Mouse (Mus musculus): ENCODE measurements at regions not wholly inside any gene's neighbourhood (a gene's known extent, or its start where the extent isn't known, plus 50 kb on each side); places are given as distances from the start of the nearest gene placed in this dataset.

GRCm38 (mm10) chr11:117036977-117037376 lies 78.0 kb upstream of the Sec14l1 start:
- Histone ChIP-seq H3K27ac (ENCODE audit: insufficient read depth, low read depth) (no peak overlapping the region), H3K4me1 (ENCODE audit: control insufficient read depth in 1 of 2, insufficient read depth in 2 of 2) (peaks cover 0 to 12% of the 10 kb centered on the region in 2 experiments; a peak in 2 of 4 replicates), H3K4me3 (replicated peaks in 1 of 3; ENCODE audit: low read depth in 2 of 3, low read length in 2 of 3, poor library complexity in 1 of 3) (no peak overlapping the region), H3K27me3 (replicated peaks) (peaks cover 33% of the 10 kb centered on the region), H3K4me2 (ENCODE audit: insufficient read depth, low read depth, poor library complexity, severe bottlenecking) (no peak overlapping the region), H3K36me3 (replicated peaks in 1 of 2; ENCODE audit: control insufficient read depth in 1 of 2, insufficient read depth in 1 of 2, low read length in 1 of 2) (no peaks in the 10 kb centered on the region), H3K9ac (ENCODE audit: insufficient read depth, low read depth) (no peak overlapping the region), H3K79me2 (replicated peaks; ENCODE audit: control insufficient read depth, extremely low read depth, insufficient read depth, poor library complexity, severe bottlenecking) (no peaks in the 10 kb centered on the region), H3K9me3 (replicated peaks; ENCODE audit: low read length) (peaks cover 19% of the 10 kb centered on the region)
- no peak for DNase-seq (ENCODE audit: extremely low read depth)
- TF ChIP-seq MAFK (IDR thresholded peaks at IDR 0.05; ENCODE audit: insufficient replicate concordance, low read length): peak; percentile 63; the same call in 1 of the 2 replicates
- no peak for TF ChIP-seq RCOR1 (conservative IDR thresholded peaks at IDR 0.05; ENCODE audit: low read depth, low read length)
- no peak for TF ChIP-seq CTCF (conservative IDR thresholded peaks at IDR 0.05 in 1 of 2, IDR thresholded peaks at IDR 0.05 in 1 of 2; ENCODE audit: low read depth in 2 of 2, low read length in 2 of 2)
- TF ChIP-seq EP300 (IDR thresholded peaks at IDR 0.05; ENCODE audit: low read length): no peak
- TF ChIP-seq BHLHE40 (IDR thresholded peaks at IDR 0.05; ENCODE audit: low read depth, low read length): no peak
- TF ChIP-seq SMC3 (IDR thresholded peaks at IDR 0.05; ENCODE audit: low read depth, low read length): no peak
- dilution Hi-C loops (cut with MboI; ENCODE audit: extremely low pct_ligation_motif_present, extremely low pct_unique_long_range_greater_than_20kb, low sequenced_read_pairs): no loop called here
- in situ Hi-C loops (cut with MboI; ENCODE audit: low pct_ligation_motif_present, low pct_unique_long_range_greater_than_20kb, low sequenced_read_pairs): no loop called here

- in situ Hi-C loops (cut with MboI; ENCODE audit: low pct_ligation_motif_present, low pct_unique_long_range_greater_than_20kb, low sequenced_read_pairs) (no loop called here), dilution Hi-C loops (cut with MboI; ENCODE audit: extremely low pct_ligation_motif_present, extremely low pct_unique_long_range_greater_than_20kb, low sequenced_read_pairs) (no loop called here)
- Histone ChIP-seq H3K4me3 (replicated peaks in 1 of 3; ENCODE audit: low read depth in 2 of 3, low read length in 2 of 3, poor library complexity in 1 of 3) (no peak overlapping the region), H3K9me3 (replicated peaks; ENCODE audit: low read length) (peaks cover 7% of the 10 kb centered on the region), H3K79me2 (replicated peaks; ENCODE audit: control insufficient read depth, extremely low read depth, insufficient read depth, poor library complexity, severe bottlenecking) (no peaks in the 10 kb centered on the region), H3K4me2 (ENCODE audit: insufficient read depth, low read depth, poor library complexity, severe bottlenecking) (no peak overlapping the region), H3K9ac (ENCODE audit: insufficient read depth, low read depth) (no peak overlapping the region), H3K27me3 (replicated peaks) (peaks cover 47% of the 10 kb centered on the region), H3K4me1 (ENCODE audit: control insufficient read depth in 1 of 2, insufficient read depth in 2 of 2) (peaks cover 0 to 12% of the 10 kb centered on the region in 2 experiments; a peak in 2 of 4 replicates), H3K36me3 (replicated peaks in 1 of 2; ENCODE audit: control insufficient read depth in 1 of 2, insufficient read depth in 1 of 2, low read length in 1 of 2) (no peaks in the 10 kb centered on the region), H3K27ac (ENCODE audit: insufficient read depth, low read depth) (no peak overlapping the region)
- no peak for DNase-seq (ENCODE audit: extremely low read depth)
- TF ChIP-seq POLR2AphosphoS2 (IDR thresholded peaks at IDR 0.05; ENCODE audit: low read depth, low read length) (no peak), MEF2A (IDR thresholded peaks at IDR 0.05; ENCODE audit: borderline replicate concordance, low read depth, low read length) (no peak), RCOR1 (conservative IDR thresholded peaks at IDR 0.05; ENCODE audit: low read depth, low read length) (no peak), USF2 (conservative IDR thresholded peaks at IDR 0.05; ENCODE audit: low read depth, low read length) (no peak), NRF1 (IDR thresholded peaks at IDR 0.05; ENCODE audit: low read depth, low read length) (no peak), NELFE (IDR thresholded peaks at IDR 0.05; ENCODE audit: low read depth, low read length) (no peak), SIN3A (IDR thresholded peaks at IDR 0.05; ENCODE audit: low read length) (no peak), JUND (conservative IDR thresholded peaks at IDR 0.05; ENCODE audit: low read depth, low read length) (no peak), IRF4 (IDR thresholded peaks at IDR 0.05; ENCODE audit: low read depth, low read length) (no peak), RAD21 (IDR thresholded peaks at IDR 0.05; ENCODE audit: low read depth, low read length) (peak; percentile 1), ZKSCAN1 (IDR thresholded peaks at IDR 0.05; ENCODE audit: borderline replicate concordance, low read depth, low read length) (no peak), MYC (IDR thresholded peaks at IDR 0.05; ENCODE audit: low read depth, low read length) (no peak), CTCF (conservative IDR thresholded peaks at IDR 0.05 in 1 of 2, IDR thresholded peaks at IDR 0.05 in 1 of 2; ENCODE audit: low read depth in 2 of 2, low read length in 2 of 2) (peak; percentile 11 to 29; a peak in 1 of 4 replicates), ZNF384 (IDR thresholded peaks at IDR 0.05; ENCODE audit: low read depth, low read length) (peak; percentile 28; the same call in 1 of the 2 replicates), E2F4 (IDR thresholded peaks at IDR 0.05; ENCODE audit: insufficient replicate concordance, low read depth, low read length) (no peak), ELF1 (IDR thresholded peaks at IDR 0.05; ENCODE audit: low read depth, low read length) (no peak), UBTF (IDR thresholded peaks at IDR 0.05; ENCODE audit: low read depth, low read length) (no peak), PAX5 (IDR thresholded peaks at IDR 0.05; ENCODE audit: low read length) (no peak), MAFK (IDR thresholded peaks at IDR 0.05; ENCODE audit: insufficient replicate concordance, low read length) (no peak), TBP (conservative IDR thresholded peaks at IDR 0.05; ENCODE audit: low read depth, low read length) (no peak)
Observed at GRCm38 (mm10) chr11:117038282-117039106, 76.5 kb upstream of the Sec14l1 start.
